Mouse (Mus musculus): ENCODE data around the gene Kctd15.

DNA sequence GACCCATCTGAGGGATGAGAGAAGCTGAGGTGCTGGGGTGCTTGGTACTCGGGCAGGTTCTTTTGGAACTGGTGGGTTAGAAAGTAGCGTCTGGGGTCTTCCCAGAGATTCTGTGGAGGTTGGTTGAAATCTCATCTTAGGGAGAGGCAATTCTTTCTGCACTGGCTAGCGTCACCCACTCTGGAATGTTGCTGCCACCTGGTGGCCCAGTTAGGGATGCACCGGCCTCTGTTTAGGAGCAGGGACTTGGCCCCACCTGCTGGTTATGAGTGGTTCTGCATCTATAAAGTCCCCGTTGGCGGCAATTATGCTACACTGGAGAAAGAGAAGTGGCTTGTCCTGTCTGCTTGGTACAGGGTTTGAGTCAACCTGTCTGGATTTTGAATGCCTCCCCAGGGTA is 15.4 kb upstream of the Kctd15 start:
- TF ChIP-seq NELFE (IDR thresholded peaks at IDR 0.05; ENCODE audit: low read depth, low read length) (no peak), MEF2A (IDR thresholded peaks at IDR 0.05; ENCODE audit: extremely low read depth, insufficient replicate concordance, low read depth, low read length, poor library complexity, severe bottlenecking) (no peak), KAT2A (conservative IDR thresholded peaks at IDR 0.05; ENCODE audit: low read depth, low read length) (no peak), ZKSCAN1 (IDR thresholded peaks at IDR 0.05; ENCODE audit: low read depth, low read length) (no peak), POLR2A (IDR thresholded peaks at IDR 0.05; ENCODE audit: control insufficient read depth in 1 of 2, insufficient read depth in 1 of 2, low read depth in 1 of 2, low read length in 2 of 2, poor library complexity in 1 of 2) (no peak), HCFC1 (IDR thresholded peaks at IDR 0.05; ENCODE audit: low read depth, low read length) (no peak), MAZ (IDR thresholded peaks at IDR 0.05; ENCODE audit: low read depth, low read length) (no peak), ETS1 (IDR thresholded peaks at IDR 0.05; ENCODE audit: low read depth, low read length) (no peak), CTCF (IDR thresholded peaks at IDR 0.05 in 2 of 3, conservative IDR thresholded peaks at IDR 0.05 in 1 of 3; ENCODE audit: control insufficient read depth in 1 of 3, insufficient read depth in 1 of 3, low read depth in 2 of 3, low read length in 3 of 3, poor library complexity in 1 of 3, severe bottlenecking in 1 of 3) (peak; percentile 57 to 98 (median 87)), CHD1 (IDR thresholded peaks at IDR 0.05; ENCODE audit: low read depth, low read length) (no peak)
